Mouse (Mus musculus): Measurements from ENCODE around the gene 4933417A18Rik.
"Not testable (repeated sequence)": the region's sequence is repeated elsewhere in the genome, so short reads cannot be mapped to it uniquely, and the experiment has no call there.

DNA sequence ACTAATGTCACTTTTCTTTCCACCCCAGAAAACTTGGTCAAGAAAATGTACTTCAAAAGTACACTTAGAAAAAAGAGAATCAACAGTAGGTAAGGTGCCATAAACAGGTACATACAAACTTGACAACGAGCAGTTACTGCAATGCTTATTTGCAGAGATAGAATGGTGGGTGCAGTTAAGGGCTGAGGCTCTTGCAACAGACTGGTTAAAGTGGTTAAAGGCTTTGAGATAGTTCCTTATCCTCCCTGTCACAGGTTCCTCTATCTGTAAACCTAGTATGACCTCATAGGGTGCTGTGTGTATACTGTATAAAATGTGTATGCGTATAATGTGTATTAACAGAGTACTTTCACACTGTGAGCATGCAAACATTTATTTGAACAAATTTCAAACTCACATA, 27.2 kb downstream of the 4933417A18Rik start:
- not testable (repeated sequence) for TF ChIP-seq CTCF (IDR thresholded peaks at IDR 0.05; ENCODE audit: control insufficient read depth, insufficient read depth, insufficient read length); USF1 (IDR thresholded peaks at IDR 0.05; ENCODE audit: low read depth); FOSL1 (IDR thresholded peaks at IDR 0.05; ENCODE audit: insufficient read depth, low read length, poor library complexity, severe bottlenecking)
